Mouse (Mus musculus): ENCODE measurements around the gene Glmp. TPM values are rescaled to one million over a fixed set of nuclear protein-coding genes. Genes with fewer than 3 reads are reported as not detected.
A peak's percentile ranks its signal among the peaks of the same experiment; 100 is the strongest.
"Not testable (repeated sequence)": the region's sequence is repeated elsewhere in the genome, so short reads cannot be mapped to it uniquely, and the experiment has no call there.

Glmp gene
- total and polyA plus RNA-seq, 2 experiments from 2014 or later = 76.9 to 142 TPM

GRCm38 (mm10) chr3:88287110-88287509 is 37.7 kb upstream of the Glmp start, which contains the start of gene Gm38392:
Gene Gm38392 (minus strand): TSS chr3:88287210.
- Histone ChIP-seq H3K4me2 (ENCODE audit: low read depth, low read length) (no peak within 1 kb of the TSS), H3K9me3 (ENCODE audit: low read length) (no peaks in the 10 kb centered on the region), H3K4me1 (ENCODE audit: insufficient read depth, low read length) (no peaks in the 10 kb centered on the region), H3K36me3 (ENCODE audit: insufficient read depth, low read length) (no peaks in the 10 kb centered on the region), H3K9ac (replicated peaks; ENCODE audit: low read length) (no peak within 1 kb of the TSS), H3K4me3 (ENCODE audit: low read length) (no peak within 1 kb of the TSS), H3K27me3 (ENCODE audit: insufficient read depth, low read length) (no peaks in the 10 kb centered on the region), H3K27ac (no peak within 1 kb of the TSS)
- DNase-seq (ENCODE audit: low spot score) (no peak), ATAC-seq (no peak)
- 96% methylated on average over 4 of the region's 4 CpGs for WGBS
- TF ChIP-seq CTCF (IDR thresholded peaks at IDR 0.05; ENCODE audit: low read depth) = no peak

GRCm38 (mm10) chr3:88288133-88288713 is 36.6 kb upstream of the Glmp start:
- H3K9ac ChIP-seq (replicated peaks; ENCODE audit: low read length); H3K36me3 ChIP-seq (ENCODE audit: insufficient read depth, low read length); H3K4me2 ChIP-seq (ENCODE audit: low read depth, low read length); ATAC-seq; DNase-seq (ENCODE audit: low spot score); H3K9me3 ChIP-seq (ENCODE audit: low read length); H3K27ac ChIP-seq; H3K4me1 ChIP-seq (ENCODE audit: insufficient read depth, low read length); H3K4me3 ChIP-seq (ENCODE audit: low read length); H3K27me3 ChIP-seq (ENCODE audit: insufficient read depth, low read length): not testable (repeated sequence)
- WGBS = 74% methylated on average over 8 of the region's 10 CpGs

- DNase-seq (ENCODE audit: low spot score) = no peak
- Histone ChIP-seq H3K36me3 (ENCODE audit: insufficient read depth, low read length) (no peaks in the 10 kb centered on the region), H3K4me2 (ENCODE audit: low read depth, low read length) (no peak overlapping the region), H3K4me3 (ENCODE audit: low read length) (no peak overlapping the region), H3K9ac (replicated peaks; ENCODE audit: low read length) (no peak overlapping the region), H3K27me3 (ENCODE audit: insufficient read depth, low read length) (no peaks in the 10 kb centered on the region), H3K9me3 (ENCODE audit: low read length) (no peaks in the 10 kb centered on the region), H3K27ac (no peak overlapping the region), H3K4me1 (ENCODE audit: insufficient read depth, low read length) (no peaks in the 10 kb centered on the region; the same call in 1 of the 2 replicates)
- ATAC-seq = no peak
- TF ChIP-seq CTCF (IDR thresholded peaks at IDR 0.05; ENCODE audit: low read depth) = peak; percentile 46
- 44% methylated on average over 4 of the region's 4 CpGs for WGBS
Observed at GRCm38 (mm10) chr3:88291970-88292369, 32.9 kb upstream of the Glmp start.

- 0 out of 2 replicates have a peak overlapping the region, but pooled peaks have one; percentile 70 for H3K4me2 ChIP-seq (ENCODE audit: low read depth, low read length)
- 78% methylated on average over 1 of the region's 1 CpGs for WGBS
Observed at GRCm38 (mm10) chr3:88295272-88295671, 29.6 kb upstream of the Glmp start.

GRCm38 (mm10) chr3:88296110-88296560 is 28.7 kb upstream of the Glmp start:
- peak overlapping the region; percentile 70 for H3K4me2 ChIP-seq (ENCODE audit: low read depth, low read length)
- H3K27me3 ChIP-seq (ENCODE audit: insufficient read depth, low read length) = no peaks in the 10 kb centered on the region
- no peak for ATAC-seq
- H3K4me1 ChIP-seq (ENCODE audit: insufficient read depth, low read length) = peaks cover 7% of the 10 kb centered on the region
- under 1% methylated on average over 12 of the region's 12 CpGs for WGBS
- DNase-seq (ENCODE audit: low spot score) = no peak
- no peaks in the 10 kb centered on the region for H3K9me3 ChIP-seq (ENCODE audit: low read length)
- TF ChIP-seq CTCF (IDR thresholded peaks at IDR 0.05; ENCODE audit: low read depth) = no peak
- H3K4me3 ChIP-seq (ENCODE audit: low read length) = peak overlapping the region; percentile 85
- peak overlapping the region; percentile 87 for H3K27ac ChIP-seq
- peaks cover 8% of the 10 kb centered on the region for H3K36me3 ChIP-seq (ENCODE audit: insufficient read depth, low read length)
- H3K9ac ChIP-seq (replicated peaks; ENCODE audit: low read length) = peak overlapping the region; percentile 50

More at GRCm38 (mm10) chr3:88295272-88295671, 29.6 kb upstream of the Glmp start:
- 0 out of 2 replicates have a peak overlapping the region, but pooled peaks have one; percentile 50 for H3K9ac ChIP-seq (replicated peaks; ENCODE audit: low read length)
- H3K27ac ChIP-seq; H3K4me3 ChIP-seq (ENCODE audit: low read length); DNase-seq (ENCODE audit: low spot score); H3K4me1 ChIP-seq (ENCODE audit: insufficient read depth, low read length); H3K9me3 ChIP-seq (ENCODE audit: low read length); H3K27me3 ChIP-seq (ENCODE audit: insufficient read depth, low read length); H3K36me3 ChIP-seq (ENCODE audit: insufficient read depth, low read length); ATAC-seq: not testable (repeated sequence)

GRCm38 (mm10) chr3:88296561-88297318 is 28.1 kb upstream of the Glmp start, which contains the start of the genes Tsacc and Cct3:
Gene Tsacc (minus strand): TSS chr3:88296999.
Gene Cct3 (plus strand): TSS chr3:88297116.
- Histone ChIP-seq H3K27ac (peak within 1 kb of the TSS; percentile 87), H3K9me3 (ENCODE audit: low read length) (no peaks in the 10 kb centered on the region), H3K4me2 (ENCODE audit: low read depth, low read length) (peak within 1 kb of the TSS; percentile 86), H3K9ac (replicated peaks; ENCODE audit: low read length) (peak within 1 kb of the TSS; percentile 84), H3K4me1 (ENCODE audit: insufficient read depth, low read length) (peaks cover 7% of the 10 kb centered on the region), H3K27me3 (ENCODE audit: insufficient read depth, low read length) (no peaks in the 10 kb centered on the region), H3K36me3 (ENCODE audit: insufficient read depth, low read length) (peaks cover 12% of the 10 kb centered on the region), H3K4me3 (ENCODE audit: low read length) (peak within 1 kb of the TSS; percentile 85)
- peak; percentile 55 for TF ChIP-seq CTCF (IDR thresholded peaks at IDR 0.05; ENCODE audit: low read depth)
- DNase-seq (ENCODE audit: low spot score) (peak; percentile 99), ATAC-seq (peak; percentile 99)
- under 1% methylated on average over 44 of the region's 44 CpGs for WGBS

All from hindbrain, postnatal 0 days (tissue).